Mouse (Mus musculus) lung, postnatal 0 days (tissue): ENCODE results near the gene Fam184a.

ENCODE experiments used
- CTCF ChIP-seq: IDR thresholded peaks from 2 replicates; pipeline ENCODE4 v1.5.1; 2016; ENCODE audit warnings: antibody characterized with exemption, mild to moderate bottlenecking
- EP300 ChIP-seq: IDR thresholded peaks from 2 replicates; pipeline ENCODE4 v1.6.1; 2016; ENCODE audit warnings: antibody characterized with exemption, mild to moderate bottlenecking, control low read depth

GRCm38 (mm10) chr10:53608274-53608673, 142.6 kb downstream of the Fam184a start:
- no peak for TF ChIP-seq CTCF
- TF ChIP-seq EP300 = no peak
